Mouse (Mus musculus): ENCODE results near the gene Tmem19. TPM values are rescaled to one million over a fixed set of nuclear protein-coding genes. Genes with fewer than 3 reads are reported as not detected.

Gene Tmem19
- polyA plus RNA-seq, 1 experiment = 16.6 TPM

- TF ChIP-seq MAX (IDR thresholded peaks at IDR 0.05) = no peak
- TF ChIP-seq MYOG (IDR thresholded peaks at IDR 0.05; ENCODE audit: control insufficient read depth, extremely low read depth, insufficient read length) = no peak
- TF ChIP-seq CTCF (IDR thresholded peaks at IDR 0.05; ENCODE audit: control insufficient read depth, insufficient read depth, insufficient read length) = no peak
- TF ChIP-seq USF1 (IDR thresholded peaks at IDR 0.05; ENCODE audit: low read depth) = no peak
- no peak for TF ChIP-seq CEBPB (IDR thresholded peaks at IDR 0.05; ENCODE audit: low read depth)
- no peak for TF ChIP-seq FOSL1 (IDR thresholded peaks at IDR 0.05; ENCODE audit: insufficient read depth, low read length, poor library complexity, severe bottlenecking)
- TF ChIP-seq MYOD1 (IDR thresholded peaks at IDR 0.05; ENCODE audit: control insufficient read depth, insufficient read length, low read depth) = no peak
- H3K27me3 ChIP-seq (ENCODE audit: control insufficient read depth, insufficient read depth, insufficient read length) = no peaks in the 10 kb centered on the region
- H3K79me3 ChIP-seq (ENCODE audit: low read depth) = no peaks in the 10 kb centered on the region
- no peaks in the 10 kb centered on the region for H3K79me2 ChIP-seq (ENCODE audit: control insufficient read depth, insufficient read depth)
- no peak overlapping the region for H3K4me3 ChIP-seq (ENCODE audit: insufficient read depth, poor library complexity, severe bottlenecking)
- H3ac ChIP-seq (ENCODE audit: control insufficient read depth, insufficient read length, low read depth) = no peak overlapping the region
- peaks cover 21% of the 10 kb centered on the region for H3K36me3 ChIP-seq (ENCODE audit: control insufficient read depth, insufficient read depth)
Measured at GRCm38 (mm10) chr10:115355016-115355415, 7.3 kb downstream of the Tmem19 start.

GRCm38 (mm10) chr10:115354553-115354952, 7.7 kb downstream of the Tmem19 start:
- Histone ChIP-seq H3K79me2 (ENCODE audit: control insufficient read depth, insufficient read depth) (no peaks in the 10 kb centered on the region), H3K36me3 (ENCODE audit: control insufficient read depth, insufficient read depth) (peaks cover 21% of the 10 kb centered on the region), H3K4me3 (ENCODE audit: insufficient read depth, poor library complexity, severe bottlenecking) (no peak overlapping the region), H3ac (ENCODE audit: control insufficient read depth, insufficient read length, low read depth) (no peak overlapping the region), H3K79me3 (ENCODE audit: low read depth) (no peaks in the 10 kb centered on the region), H3K27me3 (ENCODE audit: control insufficient read depth, insufficient read depth, insufficient read length) (no peaks in the 10 kb centered on the region)
- TF ChIP-seq FOSL1 (IDR thresholded peaks at IDR 0.05; ENCODE audit: insufficient read depth, low read length, poor library complexity, severe bottlenecking) = no peak
- no peak for TF ChIP-seq CEBPB (IDR thresholded peaks at IDR 0.05; ENCODE audit: low read depth)
- TF ChIP-seq MYOD1 (IDR thresholded peaks at IDR 0.05; ENCODE audit: control insufficient read depth, insufficient read length, low read depth) = no peak
- no peak for TF ChIP-seq USF1 (IDR thresholded peaks at IDR 0.05; ENCODE audit: low read depth)
- TF ChIP-seq MYOG (IDR thresholded peaks at IDR 0.05; ENCODE audit: control insufficient read depth, extremely low read depth, insufficient read length) = no peak
- TF ChIP-seq MAX (IDR thresholded peaks at IDR 0.05) = no peak
- no peak for TF ChIP-seq CTCF (IDR thresholded peaks at IDR 0.05; ENCODE audit: control insufficient read depth, insufficient read depth, insufficient read length)

DNA sequence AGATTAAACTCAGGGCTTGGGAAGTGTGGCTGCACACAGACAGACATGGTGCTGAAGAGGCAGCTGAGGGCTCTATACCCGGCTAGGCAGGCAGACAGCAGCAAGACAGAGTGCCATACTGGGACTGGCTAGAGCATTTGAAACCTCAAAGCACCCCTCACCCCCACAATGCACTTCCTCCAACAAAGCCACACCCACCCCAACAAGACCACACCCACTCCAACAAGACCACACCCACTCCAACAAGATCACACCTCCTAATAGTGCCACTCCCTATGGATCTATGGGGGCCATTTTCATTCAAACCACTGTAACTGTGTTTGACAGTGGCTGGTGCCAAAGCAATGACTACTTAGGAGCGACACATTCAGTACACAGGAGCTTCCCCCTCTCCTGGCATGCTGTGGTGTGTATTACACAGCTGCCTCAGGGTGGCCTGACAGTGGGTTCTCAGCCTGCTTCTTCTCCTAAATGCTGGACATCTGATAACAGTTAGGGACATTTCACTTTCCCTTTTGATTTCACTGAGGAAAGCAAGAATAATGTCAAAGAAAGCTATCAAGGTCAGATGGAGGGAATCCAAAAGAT, 11.4 kb downstream of the Tmem19 start:
- Histone ChIP-seq H3K36me3 (ENCODE audit: control insufficient read depth, insufficient read depth) (peaks cover 14% of the 10 kb centered on the region), H3K79me2 (ENCODE audit: control insufficient read depth, insufficient read depth) (no peaks in the 10 kb centered on the region), H3K4me3 (ENCODE audit: insufficient read depth, poor library complexity, severe bottlenecking) (no peak overlapping the region), H3K79me3 (ENCODE audit: low read depth) (no peaks in the 10 kb centered on the region), H3ac (ENCODE audit: control insufficient read depth, insufficient read length, low read depth) (no peak overlapping the region), H3K27me3 (ENCODE audit: control insufficient read depth, insufficient read depth, insufficient read length) (no peaks in the 10 kb centered on the region)
- TF ChIP-seq MYOD1 (IDR thresholded peaks at IDR 0.05; ENCODE audit: control insufficient read depth, insufficient read length, low read depth) (no peak), CEBPB (IDR thresholded peaks at IDR 0.05; ENCODE audit: low read depth) (no peak), MYOG (IDR thresholded peaks at IDR 0.05; ENCODE audit: control insufficient read depth, extremely low read depth, insufficient read length) (no peak), FOSL1 (IDR thresholded peaks at IDR 0.05; ENCODE audit: insufficient read depth, low read length, poor library complexity, severe bottlenecking) (no peak), USF1 (IDR thresholded peaks at IDR 0.05; ENCODE audit: low read depth) (no peak), MAX (IDR thresholded peaks at IDR 0.05) (no peak), CTCF (IDR thresholded peaks at IDR 0.05; ENCODE audit: control insufficient read depth, insufficient read depth, insufficient read length) (no peak)

DNA sequence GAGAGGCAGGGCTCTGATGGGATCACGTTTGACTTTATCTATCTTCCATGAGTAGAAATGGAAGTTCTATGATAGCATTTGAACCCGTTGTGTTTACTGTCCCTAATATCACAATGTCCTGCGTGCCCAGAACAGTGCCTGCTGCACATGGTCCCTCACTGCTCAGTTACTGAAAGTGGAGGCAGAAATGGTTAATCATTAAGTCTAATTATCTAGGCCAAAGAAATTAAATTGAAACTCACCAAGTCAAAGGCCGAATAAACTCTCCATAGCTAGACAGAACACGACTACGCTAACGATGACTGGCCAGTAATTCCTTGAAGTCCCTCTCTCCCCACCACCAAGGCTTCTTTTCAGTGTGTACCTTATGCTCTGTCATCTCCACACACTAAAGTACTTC, 12.8 kb downstream of the Tmem19 start:
- Histone ChIP-seq H3ac (ENCODE audit: control insufficient read depth, insufficient read length, low read depth) (no peak overlapping the region), H3K4me3 (ENCODE audit: insufficient read depth, poor library complexity, severe bottlenecking) (no peak overlapping the region), H3K79me3 (ENCODE audit: low read depth) (no peaks in the 10 kb centered on the region), H3K36me3 (ENCODE audit: control insufficient read depth, insufficient read depth) (peaks cover 10% of the 10 kb centered on the region), H3K27me3 (ENCODE audit: control insufficient read depth, insufficient read depth, insufficient read length) (no peaks in the 10 kb centered on the region), H3K79me2 (ENCODE audit: control insufficient read depth, insufficient read depth) (no peaks in the 10 kb centered on the region)
- no peak for TF ChIP-seq FOSL1 (IDR thresholded peaks at IDR 0.05; ENCODE audit: insufficient read depth, low read length, poor library complexity, severe bottlenecking)
- no peak for TF ChIP-seq MYOG (IDR thresholded peaks at IDR 0.05; ENCODE audit: control insufficient read depth, extremely low read depth, insufficient read length)
- TF ChIP-seq CTCF (IDR thresholded peaks at IDR 0.05; ENCODE audit: control insufficient read depth, insufficient read depth, insufficient read length) = no peak
- TF ChIP-seq MAX (IDR thresholded peaks at IDR 0.05) = no peak
- no peak for TF ChIP-seq USF1 (IDR thresholded peaks at IDR 0.05; ENCODE audit: low read depth)
- TF ChIP-seq MYOD1 (IDR thresholded peaks at IDR 0.05; ENCODE audit: control insufficient read depth, insufficient read length, low read depth) = no peak
- no peak for TF ChIP-seq CEBPB (IDR thresholded peaks at IDR 0.05; ENCODE audit: low read depth)

DNA sequence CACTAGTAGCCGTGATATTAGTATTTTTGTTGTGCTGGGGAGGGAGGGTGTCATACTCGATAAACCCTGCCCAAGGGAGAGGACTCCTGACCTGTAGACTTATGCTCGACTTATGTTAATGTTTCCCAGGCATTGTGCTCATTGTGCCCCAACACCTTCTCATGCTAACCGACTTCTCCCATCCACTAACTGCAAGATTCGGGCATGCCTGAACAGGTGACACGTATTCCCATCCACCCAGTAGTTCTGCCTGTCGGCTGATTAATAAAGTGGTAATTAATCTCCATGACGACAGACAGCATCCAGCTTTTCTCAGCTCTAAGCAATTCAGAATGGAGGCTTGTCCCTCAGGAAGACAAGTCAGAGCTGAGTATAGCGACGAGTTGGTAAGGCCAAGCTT, 13.3 kb downstream of the Tmem19 start:
- no peak overlapping the region for H3K4me3 ChIP-seq (ENCODE audit: insufficient read depth, poor library complexity, severe bottlenecking)
- H3K27me3 ChIP-seq (ENCODE audit: control insufficient read depth, insufficient read depth, insufficient read length) = no peaks in the 10 kb centered on the region
- H3K79me3 ChIP-seq (ENCODE audit: low read depth) = no peaks in the 10 kb centered on the region
- peaks cover 10% of the 10 kb centered on the region for H3K36me3 ChIP-seq (ENCODE audit: control insufficient read depth, insufficient read depth)
- H3K79me2 ChIP-seq (ENCODE audit: control insufficient read depth, insufficient read depth) = no peaks in the 10 kb centered on the region
- TF ChIP-seq FOSL1 (IDR thresholded peaks at IDR 0.05; ENCODE audit: insufficient read depth, low read length, poor library complexity, severe bottlenecking) (no peak), USF1 (IDR thresholded peaks at IDR 0.05; ENCODE audit: low read depth) (no peak), CTCF (IDR thresholded peaks at IDR 0.05; ENCODE audit: control insufficient read depth, insufficient read depth, insufficient read length) (no peak)
- H3ac ChIP-seq (ENCODE audit: control insufficient read depth, insufficient read length, low read depth) = no peak overlapping the region

GRCm38 (mm10) chr10:115348131-115348530, 14.2 kb downstream of the Tmem19 start:
- H3K79me2 ChIP-seq (ENCODE audit: control insufficient read depth, insufficient read depth) = no peaks in the 10 kb centered on the region
- no peaks in the 10 kb centered on the region for H3K79me3 ChIP-seq (ENCODE audit: low read depth)
- H3ac ChIP-seq (ENCODE audit: control insufficient read depth, insufficient read length, low read depth) = no peak overlapping the region
- peaks cover 13% of the 10 kb centered on the region for H3K36me3 ChIP-seq (ENCODE audit: control insufficient read depth, insufficient read depth)
- no peaks in the 10 kb centered on the region for H3K27me3 ChIP-seq (ENCODE audit: control insufficient read depth, insufficient read depth, insufficient read length)
- no peak for TF ChIP-seq MYOG (IDR thresholded peaks at IDR 0.05; ENCODE audit: control insufficient read depth, extremely low read depth, insufficient read length)
- no peak for TF ChIP-seq CTCF (IDR thresholded peaks at IDR 0.05; ENCODE audit: control insufficient read depth, insufficient read depth, insufficient read length)
- no peak for TF ChIP-seq USF1 (IDR thresholded peaks at IDR 0.05; ENCODE audit: low read depth)
- no peak for TF ChIP-seq MAX (IDR thresholded peaks at IDR 0.05)
- TF ChIP-seq CEBPB (IDR thresholded peaks at IDR 0.05; ENCODE audit: low read depth) = no peak
- TF ChIP-seq MYOD1 (IDR thresholded peaks at IDR 0.05; ENCODE audit: control insufficient read depth, insufficient read length, low read depth) = no peak
- TF ChIP-seq FOSL1 (IDR thresholded peaks at IDR 0.05; ENCODE audit: insufficient read depth, low read length, poor library complexity, severe bottlenecking) = no peak
- no peak overlapping the region for H3K4me3 ChIP-seq (ENCODE audit: insufficient read depth, poor library complexity, severe bottlenecking)

Measured in C2C12 (cell line).